In genomic region chr7:99935758-99936157, GRCm38 (mm10) we compare ENCODE assay signal across 9 mouse cellular contexts. TPM values are rescaled to one million over a fixed set of nuclear protein-coding genes. Genes with fewer than 3 reads are reported as not detected.
DNase-seq lines count a peak whose midpoint lies in the region; ATAC-seq and TF ChIP-seq lines count a peak whose summit lies in the region.
"Had no signal": no experiment of that assay in that cellular context is flagged by ENCODE, and none has a peak within 500 bp of the region (broad histone marks: within the 10 kb centered on the region; RNA-seq: fewer than 3 reads in every experiment).

No protein-coding gene starts in this region.

- H3K4me3 ChIP-seq in heart, adult 2 months: no peak overlapping the region
- H3K4me3 ChIP-seq: neural tube, embryonic 13.5 days had no signal

- no peak for TF ChIP-seq EP300 in heart, adult 2 months (IDR thresholded peaks at IDR 0.05; ENCODE audit: insufficient read depth, low read depth, low read length)

- no peaks in the 10 kb centered on the region for H3K27me3 ChIP-seq in heart, adult 2 months (ENCODE audit: control insufficient read depth, insufficient read depth, low read length)
- H3K27me3 ChIP-seq: neural tube, embryonic 13.5 days had no signal

- no peak for TF ChIP-seq POLR2A in heart, adult 2 months (IDR thresholded peaks at IDR 0.05; ENCODE audit: insufficient read depth, low read depth, low read length)

- H3K4me1 ChIP-seq in heart, adult 2 months (ENCODE audit: control insufficient read depth, insufficient read depth, low read length): no peaks in the 10 kb centered on the region
- H3K4me1 ChIP-seq: neural tube, embryonic 13.5 days had no signal

- no peaks in the 10 kb centered on the region; the same call in 1 of the 2 replicates for H3K36me3 ChIP-seq in heart, adult 2 months (ENCODE audit: control insufficient read depth, insufficient read depth, low read length)

- H3K9ac ChIP-seq in heart, adult 2 months (ENCODE audit: low read depth, low read length): no peak overlapping the region
- H3K9ac ChIP-seq: neural tube, embryonic 13.5 days had no signal

- H3K79me2 ChIP-seq in heart, adult 2 months (replicated peaks; ENCODE audit: control insufficient read depth, insufficient read depth, low read length): no peaks in the 10 kb centered on the region

- peak; percentile 64 for TF ChIP-seq CTCF in heart, adult 2 months (IDR thresholded peaks at IDR 0.05)

- intact Hi-C loops in heart, adult 2 months (cut with DNase I): loop anchor here (2.0 kb wide), 1 partner anchor 45 kb away; the partner anchor contains the start of gene Rnf169

- no peak for DNase-seq in heart, adult 2 months
- DNase-seq in heart, adult 9 months (ENCODE audit: low spot score in 2 of 2): no peak
- DNase-seq in lung, postnatal 25 days (ENCODE audit: low spot score): peak; percentile 27
- DNase-seq in lung, adult 18-20 months: no peak
- peak; percentile 2 for DNase-seq in adipocyte (ENCODE audit: low spot score)
- DNase-seq in retina, postnatal 1 day: peak; percentile 17
- no peak for DNase-seq in ovary, adult 18-20 months (ENCODE audit: low spot score)

- WGBS in heart, adult 2 months: 94% methylated on average over 1 of the region's 1 CpGs

- no peak overlapping the region for H3K27ac ChIP-seq in heart, adult 2 months
- H3K27ac ChIP-seq: neural tube, embryonic 13.5 days had no signal

- ATAC-seq in cerebellum, adult (ENCODE audit: insufficient number of reproducible peaks, low FRiP score, low TSS enrichment): no peak

RNA-seq across cellular contexts. Expression of gene Rnf169, which starts 44.5 kb away (rescaled TPM):
- total RNA-seq in heart, adult 2 months (2021): 10 to 100 TPM in 1 of 2 experiments, 1 to 10 TPM in 1; 9.4 to 10.6 TPM
- polyA plus RNA-seq in heart, adult 2 months (2012; rRNA removed): 2.9 and 3.6 TPM in 2 replicates

Comparison
In these comparisons a context has a peak if more than half of its experiments do, and no peak if none do; other contexts are left out.
1. DNase-seq: peak in lung, postnatal 25 days (single experiment), adipocyte (single experiment) and retina, postnatal 1 day (single experiment); none in heart, adult 2 months (0 of 2), heart, adult 9 months (0 of 2), lung, adult 18-20 months (0 of 2) and ovary, adult 18-20 months (single experiment).